Mouse (Mus musculus) thymus, postnatal 14 days (tissue): ENCODE results near the gene Enkur.

ENCODE experiments used
- DNase-seq: peaks from one replicate; pipeline ENCODE4 v3.0.0; 2021

Enkur gene

GRCm38 (mm10) chr2:21187576-21187975 lies 17.6 kb downstream of the Enkur start:
- DNase-seq, result peak; percentile 74

- no peak for DNase-seq
Observed at GRCm38 (mm10) chr2:21182811-21183210, 22.4 kb downstream of the Enkur start.

- no peak for DNase-seq
Observed at GRCm38 (mm10) chr2:21179136-21179535, 26.0 kb downstream of the Enkur start.

GRCm38 (mm10) chr2:21172797-21173196 lies 32.4 kb downstream of the Enkur start:
- no peak for DNase-seq

GRCm38 (mm10) chr2:21167916-21168315 lies 37.2 kb downstream of the Enkur start:
- DNase-seq, result no peak

- DNase-seq, result no peak
Observed at GRCm38 (mm10) chr2:21164296-21164695, 40.9 kb downstream of the Enkur start.

- DNase-seq, result no peak
Observed at GRCm38 (mm10) chr2:21153469-21153868, 51.7 kb downstream of the Enkur start.

- no peak for DNase-seq
Observed at GRCm38 (mm10) chr2:21147169-21147568, 58.0 kb downstream of the Enkur start.

GRCm38 (mm10) chr2:21146486-21146885 lies 58.7 kb downstream of the Enkur start:
- DNase-seq, result no peak

- no peak for DNase-seq
Observed at GRCm38 (mm10) chr2:21142616-21143015, 62.5 kb downstream of the Enkur start.

- no peak for DNase-seq
Observed at GRCm38 (mm10) chr2:21142204-21142580, 63.0 kb downstream of the Enkur start.

GRCm38 (mm10) chr2:21141520-21142203 lies 63.5 kb downstream of the Enkur start:
- peak; percentile 14 for DNase-seq

- no peak for DNase-seq
Observed at GRCm38 (mm10) chr2:21141189-21141519, 64.0 kb downstream of the Enkur start.
